Mouse (Mus musculus) c-Kit-positive CD71-positive TER-119-negative erythroid progenitor cells, embryonic 14.5 days (primary cell): ENCODE data around the gene Mrpl23.

ENCODE experiments used
- DNase-seq: peaks from one replicate; pipeline ENCODE4 v3.0.0-alpha.2; 2013; ENCODE audit warnings: low read depth

Gene Mrpl23

DNA sequence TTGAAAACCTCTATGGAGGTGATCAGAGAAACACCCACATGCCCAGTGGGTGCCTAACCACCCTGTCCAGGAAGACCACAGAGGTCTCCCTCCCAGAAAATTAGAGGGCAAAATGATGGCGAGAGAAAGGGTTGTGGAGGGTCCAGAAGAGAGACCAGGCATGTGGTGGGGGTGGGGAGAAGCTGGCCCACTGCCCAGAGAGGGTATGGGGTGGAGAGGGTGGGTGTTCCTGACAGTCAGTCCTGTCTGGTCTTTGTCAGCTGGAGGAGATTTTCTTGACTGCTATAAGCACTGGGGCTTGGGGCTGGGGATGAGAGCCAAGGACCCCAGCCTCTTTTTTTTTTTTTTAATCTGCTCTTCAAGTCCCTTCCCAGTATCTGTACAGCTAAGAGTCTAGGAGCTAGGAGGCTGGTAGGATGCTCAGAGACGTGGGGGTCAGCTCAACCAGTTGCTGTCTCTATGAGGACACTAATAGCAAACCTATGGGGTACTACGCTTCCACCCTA is 41.7 kb downstream of the Mrpl23 start:
- no peak for DNase-seq

DNA sequence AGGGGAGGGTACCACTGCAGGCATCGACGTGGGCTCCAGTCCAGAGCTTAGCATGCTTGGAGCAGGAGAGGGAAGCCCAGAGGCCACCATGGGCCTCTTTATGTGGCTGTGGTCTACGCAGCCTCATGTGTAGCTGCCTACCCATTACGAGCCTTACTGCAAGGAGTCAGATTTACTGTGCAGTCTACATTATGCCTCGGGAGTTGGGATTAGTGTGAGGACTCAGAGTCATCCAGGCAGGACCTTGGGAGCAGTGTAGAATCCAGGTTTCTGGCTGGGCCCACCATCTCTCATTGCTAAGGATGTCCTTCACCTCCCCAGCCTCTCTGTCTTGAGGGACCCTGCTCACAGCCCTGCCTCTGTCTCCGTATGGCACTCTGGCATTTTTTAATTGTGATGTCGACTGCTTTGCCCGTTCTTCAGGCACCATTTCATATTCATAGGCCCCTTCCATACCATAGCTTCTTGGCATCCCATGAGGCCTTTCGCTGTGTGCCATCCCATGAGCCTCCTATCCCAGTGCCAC is 42.4 kb downstream of the Mrpl23 start:
- no peak for DNase-seq

DNA sequence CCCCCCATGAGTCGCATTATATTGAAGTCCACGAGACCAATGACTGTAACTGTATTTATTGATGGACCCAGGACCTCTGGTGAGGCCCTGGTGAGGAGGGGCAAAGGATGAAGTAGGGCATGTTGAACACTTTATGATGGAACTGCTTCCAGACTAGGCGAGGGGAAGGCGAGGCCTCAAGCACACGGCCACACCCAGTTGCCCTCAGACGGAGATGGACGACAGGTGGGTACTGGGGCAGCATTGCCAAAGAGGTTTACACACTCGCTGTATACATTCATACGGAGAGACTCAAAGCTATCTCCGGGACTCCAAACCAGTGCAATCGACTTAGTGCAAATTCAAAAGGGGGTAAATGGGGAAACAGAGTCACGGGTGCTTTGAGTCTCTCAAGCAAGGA is 43.0 kb downstream of the Mrpl23 start:
- DNase-seq = no peak

DNA sequence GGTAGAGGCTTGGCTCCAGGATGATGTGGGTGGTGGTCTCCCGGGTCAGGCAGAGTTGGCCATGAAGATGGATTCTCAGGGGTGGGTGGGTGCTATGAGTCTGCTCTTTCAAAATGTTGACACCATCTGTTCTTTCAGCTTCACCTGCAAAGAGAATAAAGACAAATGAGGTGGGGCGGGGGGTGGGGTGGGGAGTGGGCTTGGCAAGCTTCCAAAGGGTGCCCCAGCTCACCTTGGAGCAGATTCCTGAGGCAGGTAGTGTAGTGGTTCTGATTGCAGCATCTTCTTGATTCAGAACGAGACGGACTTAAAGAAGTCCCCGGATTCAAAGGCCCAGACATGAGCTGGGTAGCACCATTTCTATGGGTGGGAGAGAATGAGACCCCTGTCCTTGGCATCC is 43.5 kb downstream of the Mrpl23 start:
- no peak for DNase-seq

DNA sequence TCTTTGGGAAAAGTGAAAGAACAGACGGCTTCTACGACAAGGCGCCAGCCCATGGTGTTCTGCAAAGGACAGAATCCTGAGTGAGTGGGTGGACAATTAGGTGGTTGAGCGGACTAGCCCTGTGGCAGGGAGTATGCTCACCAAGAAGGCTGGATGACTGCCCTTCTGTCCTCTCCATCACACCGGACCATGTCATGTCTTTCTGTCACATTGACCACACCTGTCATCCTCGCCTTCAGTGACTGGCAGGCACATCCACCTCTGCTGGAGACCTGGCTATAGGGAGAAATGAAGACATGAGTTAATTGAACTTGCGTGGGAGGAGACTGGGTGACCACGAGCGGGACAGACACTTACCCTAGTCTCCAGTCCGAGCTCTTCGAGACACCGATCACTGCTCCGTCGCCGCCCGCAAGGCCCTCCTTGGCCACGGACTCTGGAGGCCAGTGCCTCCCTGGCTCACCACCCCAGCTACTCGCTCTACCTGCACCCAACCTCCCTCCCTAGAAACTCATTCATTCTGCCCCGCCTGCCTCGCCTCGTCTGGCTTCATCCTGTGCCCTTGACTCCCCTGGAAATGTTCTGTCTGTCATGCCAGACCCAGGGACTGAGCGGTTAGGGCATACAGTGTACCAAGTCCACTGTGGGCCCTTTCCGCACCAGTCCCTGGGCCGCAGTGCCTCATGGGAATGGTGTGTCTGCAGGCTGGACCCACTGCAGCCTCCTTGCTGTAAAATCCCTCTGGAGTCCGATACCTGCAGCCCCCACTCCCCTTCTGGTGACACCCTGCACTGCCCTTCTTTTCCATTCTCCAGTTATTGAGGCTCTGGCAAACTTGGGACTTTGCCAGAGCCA is 44.2 kb downstream of the Mrpl23 start:
- no peak for DNase-seq

DNA sequence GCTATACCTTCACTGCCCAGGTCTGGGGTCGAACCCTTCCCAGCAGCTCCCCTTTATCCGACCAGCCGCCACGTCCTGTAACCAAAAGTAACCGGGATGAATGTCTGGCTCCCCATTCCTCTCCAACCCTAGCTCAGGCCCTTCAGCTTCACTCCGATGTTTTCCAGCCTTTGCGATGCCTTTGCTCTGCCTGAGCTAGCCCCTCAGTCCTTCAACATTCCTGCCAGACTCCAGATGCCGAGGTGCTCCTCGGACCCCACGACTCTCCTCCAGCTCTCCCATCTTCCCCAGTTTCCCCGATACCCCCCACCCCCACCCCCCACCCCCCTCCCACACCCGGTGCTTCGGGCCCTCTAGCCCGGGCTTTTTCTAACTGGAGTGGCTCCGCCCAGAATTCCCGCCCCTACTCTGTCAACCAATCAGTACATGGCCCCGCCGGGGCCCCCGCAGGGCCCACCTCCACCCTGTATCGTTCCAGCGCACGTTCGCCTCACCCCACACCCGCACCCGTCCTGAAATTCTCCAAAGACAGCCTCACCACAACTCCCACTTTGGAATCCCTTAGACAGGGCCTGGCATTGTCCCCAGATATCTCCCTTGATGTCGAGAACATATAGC is 45.4 kb downstream of the Mrpl23 start:
- DNase-seq = peak; percentile 24

- no peak for DNase-seq
Measured at GRCm38 (mm10) chr7:142579069-142579468, 46.6 kb downstream of the Mrpl23 start.

DNA sequence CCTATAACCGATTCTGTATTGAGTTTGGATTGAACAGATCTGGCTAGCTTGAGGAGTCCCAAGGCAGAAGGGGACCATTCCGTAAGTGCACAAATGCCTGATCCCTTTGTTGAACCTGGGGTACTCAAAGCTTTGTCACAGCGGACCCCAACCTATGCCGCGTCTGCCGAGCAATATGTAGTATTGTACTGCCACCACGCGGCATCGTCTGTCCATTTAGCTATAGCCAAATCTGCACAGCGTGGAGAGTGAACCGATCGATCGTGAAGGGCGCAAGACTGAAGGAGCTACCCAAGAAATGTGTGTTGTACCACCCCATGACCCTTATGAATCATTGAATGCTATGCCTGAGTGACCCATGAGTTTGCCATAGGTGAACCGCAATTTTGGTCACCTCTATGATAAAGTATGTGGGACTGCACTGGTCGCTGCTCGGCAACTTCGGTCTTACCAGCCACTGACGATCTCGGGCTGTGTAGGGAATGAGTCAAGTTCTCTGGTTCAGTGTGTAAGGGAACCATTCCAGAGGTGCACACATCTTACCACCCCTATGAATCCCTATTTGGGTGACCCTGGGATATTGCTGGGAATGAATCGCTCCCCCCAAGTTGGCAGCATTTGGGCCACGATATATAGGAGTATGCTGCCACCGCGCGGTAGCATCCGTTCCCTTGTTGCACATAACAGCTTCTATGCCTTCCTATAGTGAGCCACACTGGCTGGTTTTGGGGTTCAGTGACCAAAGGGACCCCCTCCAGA is 47.8 kb downstream of the Mrpl23 start:
- peak; percentile 30 for DNase-seq

GRCm38 (mm10) chr7:142581186-142581585 is 48.7 kb downstream of the Mrpl23 start:
- no peak for DNase-seq

DNA sequence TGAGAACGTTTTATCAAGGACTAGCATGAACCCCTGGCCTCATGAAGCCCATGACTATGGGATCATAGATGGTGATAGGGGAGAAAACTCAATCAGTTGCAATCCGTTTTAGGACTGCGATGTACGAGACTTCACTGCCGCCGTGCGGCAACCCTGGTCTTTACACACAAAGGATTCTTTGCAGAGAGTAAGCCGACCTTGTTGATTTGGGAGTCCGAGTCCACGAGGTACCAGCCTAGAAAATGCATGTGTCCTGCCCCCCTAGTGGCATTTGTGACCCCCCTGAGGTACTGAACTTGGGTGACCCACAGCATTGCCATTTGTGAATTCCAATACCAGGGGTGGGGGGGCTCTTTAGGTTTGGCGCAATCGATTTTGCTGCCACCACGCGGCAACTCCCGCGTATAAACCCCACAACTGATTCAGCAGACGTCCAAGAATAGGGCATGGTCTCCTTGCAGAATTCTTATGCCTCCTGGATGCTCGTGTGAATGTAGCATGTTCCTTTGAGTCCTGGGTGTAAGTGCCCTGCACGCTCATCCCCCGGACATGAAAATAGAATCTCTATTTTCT is 49.3 kb downstream of the Mrpl23 start:
- peak; percentile 11 for DNase-seq

DNA sequence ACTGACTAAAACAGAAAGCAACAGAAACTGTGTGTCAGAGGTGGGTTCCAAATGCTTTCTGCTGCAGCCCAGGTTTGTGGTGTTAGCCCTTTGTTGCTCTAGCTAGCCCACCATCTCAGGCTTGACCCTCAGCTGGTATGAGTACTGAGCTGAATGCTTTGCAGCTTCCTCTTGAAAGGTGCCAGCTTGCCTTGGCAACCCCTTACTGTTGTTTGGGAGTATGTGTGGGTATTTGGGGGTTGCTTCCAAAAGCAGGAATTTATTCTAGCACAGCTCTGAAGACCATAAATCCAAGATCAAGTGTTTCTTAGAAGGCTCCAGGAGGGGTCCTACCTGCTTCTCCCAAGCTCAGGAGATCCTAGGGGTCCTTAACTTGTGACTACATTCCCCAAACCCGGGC is 52.4 kb downstream of the Mrpl23 start:
- DNase-seq = no peak

DNA sequence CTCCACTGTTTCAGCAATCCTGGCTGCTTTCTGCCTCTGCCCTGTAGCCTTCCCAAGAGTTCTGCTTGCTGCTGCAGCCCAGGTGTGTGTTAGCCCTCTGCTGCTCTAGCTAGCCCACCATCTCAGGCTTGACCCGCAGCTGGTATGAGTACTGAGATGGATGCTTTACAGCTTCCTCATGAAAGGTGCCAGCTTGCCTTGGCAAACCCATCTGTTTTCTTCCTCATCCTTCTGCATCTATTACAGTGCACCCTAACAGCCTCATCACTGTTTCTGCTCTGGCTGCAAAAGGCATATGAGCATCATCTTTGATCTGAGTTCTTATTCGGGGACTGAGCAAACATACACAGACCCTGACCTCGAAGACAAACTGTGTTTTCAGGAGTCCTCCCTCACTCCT is 53.4 kb downstream of the Mrpl23 start:
- DNase-seq = no peak

DNA sequence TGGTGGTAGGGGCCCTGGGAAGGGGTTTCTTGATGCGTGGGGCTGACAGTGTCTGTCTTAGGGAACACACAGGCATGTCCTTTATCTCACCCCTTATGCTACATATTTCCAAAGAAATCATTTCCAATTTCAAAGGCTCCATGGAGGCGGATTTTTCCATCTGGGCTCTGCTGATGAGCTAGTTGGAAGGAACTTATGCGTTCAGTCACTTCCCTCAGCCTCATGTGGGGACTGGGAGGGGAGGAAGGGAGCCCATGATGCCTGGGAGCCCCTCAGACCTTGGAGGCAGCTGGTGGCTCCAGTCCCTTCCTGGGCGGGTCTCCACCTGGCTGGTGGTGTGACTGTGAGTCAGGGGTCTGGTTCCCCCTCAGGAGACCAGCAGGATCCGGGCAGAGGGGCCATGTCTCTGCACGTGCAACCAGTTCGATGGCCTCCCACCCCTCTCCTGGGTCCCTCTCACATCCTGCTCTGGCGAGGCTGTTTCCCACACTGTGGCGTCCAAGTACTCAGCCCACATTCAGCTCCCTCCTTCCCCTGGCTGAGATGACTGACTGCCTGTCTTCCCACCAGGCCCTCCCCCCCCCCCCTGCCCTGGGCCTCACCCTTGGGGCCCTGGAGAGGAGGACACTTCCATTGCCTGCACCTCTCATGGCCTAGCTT is 55.9 kb downstream of the Mrpl23 start:
- DNase-seq = no peak
